Mouse (Mus musculus) forebrain, embryonic 16.5 days (tissue): ENCODE measurements around the gene Rd3. TPM values are rescaled to one million over a fixed set of nuclear protein-coding genes. Genes with fewer than 3 reads are reported as not detected.
A peak's percentile ranks its signal among the peaks of the same experiment; 100 is the strongest.

Source experiments
- ATAC-seq: fragments of 200-750 bp; cut with Nextera tagmentation; 2 replicates; pipeline ENCODE4 v1.8.0; 2017; ENCODE audit warnings: mild to moderate bottlenecking, moderate library complexity
- H3K27ac ChIP-seq: fragments of 300-500 bp; sonication (generic); 2 replicates; pipeline ENCODE4 v1.5.1; 2014; ENCODE audit warnings: low read length, control low read depth
- H3K27me3 ChIP-seq: fragments of 300-500 bp; sonication (generic); replicated peaks from 2 replicates; pipeline ENCODE4 v1.6.1; 2014; ENCODE audit warnings: low read length; ENCODE audit not compliant: control insufficient read depth, insufficient read depth
- H3K36me3 ChIP-seq: fragments of 300-500 bp; sonication (generic); 2 replicates; pipeline ENCODE4 v1.6.1; 2014; ENCODE audit not compliant: control insufficient read depth, insufficient read depth
- H3K4me1 ChIP-seq: fragments of 300-500 bp; sonication (generic); replicated peaks from 2 replicates; pipeline ENCODE4 v1.6.1; 2014; ENCODE audit warnings: low read length; ENCODE audit not compliant: control insufficient read depth, insufficient read depth
- H3K4me2 ChIP-seq: fragments of 300-500 bp; sonication (generic); 2 replicates; pipeline ENCODE4 v1.6.1; 2014; ENCODE audit warnings: mild to moderate bottlenecking, low read length, control low read depth
- H3K4me3 ChIP-seq: fragments of 300-500 bp; sonication (generic); replicated peaks from 2 replicates; pipeline ENCODE4 v1.5.1; 2014; ENCODE audit warnings: mild to moderate bottlenecking, low read length, control low read depth
- H3K9ac ChIP-seq: fragments of 300-500 bp; sonication (generic); replicated peaks from 2 replicates; pipeline ENCODE4 v1.6.1; 2014; ENCODE audit warnings: low read depth, low read length, control low read depth
- H3K9me3 ChIP-seq: fragments of 300-500 bp; sonication (generic); 2 replicates; pipeline ENCODE4 v1.6.1; 2016; ENCODE audit warnings: low read length; ENCODE audit not compliant: control insufficient read depth
- WGBS: fragments of 180-500 bp; shearing (Covaris S2); extraction: QIAGEN DNeasy Blood & Tissue Kit; methylation state at CpG from one replicate; pipeline ENCODE4 v1.1.7; 2014; 5-methylcytosine and 5-hydroxymethylcytosine counted together
- polyA plus RNA-seq: library from polyadenylated mRNA; unstranded; fragments of >200 nt; fragmentation: Nextera tagmentation; extraction: Ambion mirVana; gene quantifications from 2 replicates; pipeline ENCODE4 v1.2.1, GENCODE M21; 2015

The Rd3 gene
- polyA plus RNA-seq, 1 experiment from 2014 or later: 2.1 TPM

- H3K4me1 ChIP-seq: no peaks in the 10 kb centered on the region
- no peak for ATAC-seq
- H3K36me3 ChIP-seq: no peaks in the 10 kb centered on the region
- no peak overlapping the region for H3K4me3 ChIP-seq
- no peak overlapping the region for H3K4me2 ChIP-seq
- no peak overlapping the region for H3K27ac ChIP-seq
- H3K9ac ChIP-seq: no peak overlapping the region
- no peaks in the 10 kb centered on the region for H3K9me3 ChIP-seq
- H3K27me3 ChIP-seq: no peaks in the 10 kb centered on the region
- WGBS: 85% methylated on average over 5 of the region's 5 CpGs
Observed at GRCm38 (mm10) chr1:191945756-191946155, 31.4 kb upstream of the Rd3 start.

- Histone ChIP-seq H3K4me3 (no peak overlapping the region), H3K4me1 (no peaks in the 10 kb centered on the region), H3K36me3 (no peaks in the 10 kb centered on the region), H3K27ac (no peak overlapping the region), H3K4me2 (no peak overlapping the region), H3K27me3 (no peaks in the 10 kb centered on the region), H3K9me3 (no peaks in the 10 kb centered on the region), H3K9ac (no peak overlapping the region)
- no peak for ATAC-seq
- 86% methylated on average over 7 of the region's 7 CpGs for WGBS
Observed at GRCm38 (mm10) chr1:191946261-191946660, 30.9 kb upstream of the Rd3 start.

DNA sequence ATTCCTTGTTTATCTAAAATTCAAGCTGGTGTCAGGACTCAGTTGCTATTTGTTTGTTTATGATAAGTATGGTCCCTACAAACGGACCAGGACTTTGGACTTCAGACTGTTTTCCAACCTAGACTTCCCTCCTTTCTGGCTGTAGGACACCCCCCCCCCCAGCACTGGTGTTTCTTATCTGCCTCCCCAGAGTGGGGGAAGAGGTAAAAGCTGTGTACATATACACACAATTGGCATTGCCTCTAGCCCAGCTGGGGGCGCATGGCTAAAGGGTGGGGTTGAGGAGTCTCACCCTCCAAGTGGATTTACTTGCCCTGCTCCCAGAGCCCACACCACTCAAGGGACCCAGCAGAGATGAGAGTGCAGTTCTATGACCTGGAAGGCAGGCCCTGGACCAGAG, 30.3 kb upstream of the Rd3 start:
- ATAC-seq: no peak
- WGBS: 94% methylated on average over 2 of the region's 2 CpGs
- no peak overlapping the region for H3K27ac ChIP-seq
- H3K36me3 ChIP-seq: no peaks in the 10 kb centered on the region
- H3K27me3 ChIP-seq: no peaks in the 10 kb centered on the region
- no peak overlapping the region for H3K4me2 ChIP-seq
- H3K4me1 ChIP-seq: no peaks in the 10 kb centered on the region
- H3K9me3 ChIP-seq: no peaks in the 10 kb centered on the region
- no peak overlapping the region for H3K9ac ChIP-seq
- H3K4me3 ChIP-seq: no peak overlapping the region

GRCm38 (mm10) chr1:191947796-191948195, 29.4 kb upstream of the Rd3 start:
- H3K27me3 ChIP-seq: no peaks in the 10 kb centered on the region
- H3K4me3 ChIP-seq: no peak overlapping the region
- no peak for ATAC-seq
- H3K27ac ChIP-seq: no peak overlapping the region
- H3K9me3 ChIP-seq: no peaks in the 10 kb centered on the region
- no peak overlapping the region for H3K4me2 ChIP-seq
- no peaks in the 10 kb centered on the region for H3K36me3 ChIP-seq
- WGBS: 66% methylated on average over 8 of the region's 8 CpGs
- no peaks in the 10 kb centered on the region for H3K4me1 ChIP-seq
- H3K9ac ChIP-seq: no peak overlapping the region

DNA sequence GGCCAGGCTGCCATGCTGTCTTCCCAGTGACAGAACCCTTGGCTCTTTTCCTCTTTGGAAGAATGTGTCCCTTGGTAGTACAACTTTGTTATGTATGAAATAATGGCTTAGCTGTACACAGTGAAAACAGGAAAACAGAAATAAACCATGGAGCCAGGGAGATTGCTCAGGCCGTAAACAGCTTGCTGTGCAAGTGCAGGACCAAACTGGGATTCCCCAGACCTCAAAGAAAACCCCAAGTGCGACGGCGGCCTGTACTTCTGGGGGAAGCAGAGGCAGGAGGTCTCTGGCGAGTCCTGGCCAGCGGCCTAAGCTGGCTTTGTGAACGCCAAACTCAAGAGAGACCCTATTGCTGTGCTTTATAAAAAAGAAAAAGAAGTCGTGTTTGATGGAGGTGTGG, 28.6 kb upstream of the Rd3 start:
- no peak overlapping the region for H3K9ac ChIP-seq
- 73% methylated on average over 8 of the region's 8 CpGs for WGBS
- H3K4me3 ChIP-seq: no peak overlapping the region
- no peaks in the 10 kb centered on the region for H3K4me1 ChIP-seq
- H3K27me3 ChIP-seq: no peaks in the 10 kb centered on the region
- H3K9me3 ChIP-seq: no peaks in the 10 kb centered on the region
- H3K36me3 ChIP-seq: no peaks in the 10 kb centered on the region
- H3K4me2 ChIP-seq: no peak overlapping the region
- ATAC-seq: no peak
- H3K27ac ChIP-seq: no peak overlapping the region

GRCm38 (mm10) chr1:191950611-191951010, 26.6 kb upstream of the Rd3 start:
- Histone ChIP-seq H3K27me3 (no peaks in the 10 kb centered on the region), H3K4me3 (no peak overlapping the region), H3K9me3 (no peaks in the 10 kb centered on the region), H3K4me2 (no peak overlapping the region), H3K27ac (no peak overlapping the region), H3K36me3 (no peaks in the 10 kb centered on the region), H3K9ac (no peak overlapping the region), H3K4me1 (no peaks in the 10 kb centered on the region)
- ATAC-seq: no peak
- WGBS: 73% methylated on average over 2 of the region's 2 CpGs

- H3K4me1 ChIP-seq: no peaks in the 10 kb centered on the region
- WGBS: 82% methylated on average over 11 of the region's 11 CpGs
- no peak overlapping the region for H3K9ac ChIP-seq
- H3K4me2 ChIP-seq: no peak overlapping the region
- no peaks in the 10 kb centered on the region for H3K27me3 ChIP-seq
- H3K36me3 ChIP-seq: no peaks in the 10 kb centered on the region
- no peaks in the 10 kb centered on the region for H3K9me3 ChIP-seq
- no peak overlapping the region for H3K27ac ChIP-seq
- no peak for ATAC-seq
- no peak overlapping the region for H3K4me3 ChIP-seq
Observed at GRCm38 (mm10) chr1:191952733-191953335, 24.3 kb upstream of the Rd3 start.

- Histone ChIP-seq H3K4me3 (no peak overlapping the region), H3K4me2 (no peak overlapping the region), H3K9ac (no peak overlapping the region), H3K27me3 (no peaks in the 10 kb centered on the region), H3K9me3 (no peaks in the 10 kb centered on the region), H3K36me3 (no peaks in the 10 kb centered on the region), H3K4me1 (no peaks in the 10 kb centered on the region), H3K27ac (no peak overlapping the region)
- no peak for ATAC-seq
- WGBS: 65% methylated on average over 3 of the region's 3 CpGs
Observed at GRCm38 (mm10) chr1:191955101-191955500, 22.1 kb upstream of the Rd3 start.

- Histone ChIP-seq H3K27me3 (no peaks in the 10 kb centered on the region), H3K4me1 (no peaks in the 10 kb centered on the region), H3K9me3 (no peaks in the 10 kb centered on the region), H3K4me3 (no peak overlapping the region), H3K27ac (0 out of 2 replicates have a peak overlapping the region, but pooled peaks have one; percentile 11), H3K9ac (no peak overlapping the region), H3K36me3 (no peaks in the 10 kb centered on the region), H3K4me2 (no peak overlapping the region)
- WGBS: 67% methylated on average over 3 of the region's 3 CpGs
- no peak for ATAC-seq
Observed at GRCm38 (mm10) chr1:191956261-191956660, 20.9 kb upstream of the Rd3 start.

GRCm38 (mm10) chr1:191956871-191957270, 20.3 kb upstream of the Rd3 start:
- Histone ChIP-seq H3K9ac (no peak overlapping the region), H3K9me3 (no peaks in the 10 kb centered on the region), H3K4me1 (no peaks in the 10 kb centered on the region), H3K4me3 (no peak overlapping the region), H3K27me3 (no peaks in the 10 kb centered on the region), H3K4me2 (no peak overlapping the region), H3K36me3 (no peaks in the 10 kb centered on the region), H3K27ac (no peak overlapping the region)
- ATAC-seq: no peak
- 100% methylated on average over 2 of the region's 2 CpGs for WGBS
